Mouse (Mus musculus) olfactory bulb, adult 2 months (tissue): ENCODE data around the gene Acnat1.

ENCODE experiments used
- CTCF ChIP-seq: fragments of 200-500 bp; IDR thresholded peaks from 2 replicates; pipeline ENCODE4 v1.5.1; 2012; ENCODE audit warnings: low read depth, mild to moderate bottlenecking, low read length, moderate library complexity; ENCODE audit not compliant: insufficient read depth
- POLR2A ChIP-seq: fragments of 200-500 bp; IDR thresholded peaks from 2 replicates; pipeline ENCODE4 v1.6.1; 2012; ENCODE audit warnings: mild to moderate bottlenecking, low read depth, low read length, moderate library complexity; ENCODE audit not compliant: insufficient read depth

GRCm38 (mm10) chr4:49480896-49481295, 7.2 kb upstream of the Acnat1 start:
- TF ChIP-seq CTCF (no peak), POLR2A (no peak)
